Mouse (Mus musculus) ES-E14 (cell line): ENCODE measurements around the gene Tenm2. TPM values are rescaled to one million over a fixed set of nuclear protein-coding genes. Genes with fewer than 3 reads are reported as not detected.

Experiments
- DNase-seq: peaks from one replicate; pipeline ENCODE4 v3.0.0-alpha.2; 2013; ENCODE audit warnings: low read depth, low spot score
- H3K27ac ChIP-seq: 2 replicates; pipeline ENCODE4 v1.5.1; 2012; ENCODE audit warnings: low read depth, mild to moderate bottlenecking, low read length, moderate library complexity, mixed read lengths; ENCODE audit not compliant: poor library complexity, insufficient read depth, severe bottlenecking
- H3K36me3 ChIP-seq: 2 replicates; pipeline ENCODE4 v1.6.1; 2012; ENCODE audit warnings: mild to moderate bottlenecking, low read length, moderate library complexity, mixed read lengths; ENCODE audit not compliant: control insufficient read depth, poor library complexity, insufficient read depth, severe bottlenecking
- H3K4me1 ChIP-seq, 2 experiments: fragments of 150-350 bp in 1 of 2; sonication (generic) in 1 of 2; 2 replicates each; pipeline ENCODE4 v1.6.1; 2012; ENCODE audit warnings: low read length in 2 of 2, mild to moderate bottlenecking in 1 of 2, mixed read lengths in 1 of 2; ENCODE audit not compliant: control insufficient read depth in 2 of 2, insufficient read depth in 2 of 2, poor library complexity in 1 of 2
- H3K4me3 ChIP-seq, 2 experiments: fragments of 150-350 bp in 1 of 2; sonication (generic) in 1 of 2; 2 replicates each; pipeline ENCODE4 v1.5.1; 2012; ENCODE audit warnings: low read length in 2 of 2, low read depth in 1 of 2, mild to moderate bottlenecking in 1 of 2, mixed read lengths in 1 of 2; ENCODE audit not compliant: insufficient read depth in 1 of 2, poor library complexity in 1 of 2, severe bottlenecking in 1 of 2
- H3K9ac ChIP-seq: 2 replicates; pipeline ENCODE4 v1.6.1; 2012; ENCODE audit warnings: low read depth, mild to moderate bottlenecking, low read length, mixed read lengths; ENCODE audit not compliant: poor library complexity, insufficient read depth, severe bottlenecking
- H3K9me3 ChIP-seq: fragments of 150-350 bp; sonication (generic); 2 replicates; pipeline ENCODE4 v1.6.1; 2012; ENCODE audit warnings: low read depth, mild to moderate bottlenecking, low read length; ENCODE audit not compliant: control insufficient read depth, insufficient read depth
- CHD2 ChIP-seq: IDR thresholded peaks from 2 replicates; pipeline ENCODE4 v1.6.1; 2014; ENCODE audit warnings: mild to moderate bottlenecking, low read depth, low read length, inconsistent platforms
- HCFC1 ChIP-seq: IDR thresholded peaks from 2 replicates; pipeline ENCODE4 v1.6.1; 2012; ENCODE audit warnings: low read length, inconsistent platforms, borderline replicate concordance; ENCODE audit not compliant: insufficient read depth
- MAFK ChIP-seq: IDR thresholded peaks from 2 replicates; pipeline ENCODE4 v1.6.1; 2014; ENCODE audit warnings: mild to moderate bottlenecking, low read depth, low read length, inconsistent platforms; ENCODE audit not compliant: insufficient read depth
- ZC3H11A ChIP-seq: IDR thresholded peaks from 2 replicates; pipeline ENCODE4 v1.6.1; 2012; ENCODE audit warnings: low read depth, mild to moderate bottlenecking, inconsistent platforms, low read length, borderline replicate concordance
- ZNF384 ChIP-seq: IDR thresholded peaks from 2 replicates; pipeline ENCODE4 v1.6.1; 2012; ENCODE audit warnings: low read depth, low read length, inconsistent platforms
- in situ Hi-C, 2 experiments: fragments of 600-800 bp; cut with MboI; formaldehyde crosslinking; loops; one replicate each; pipeline ENCODE4 v1.15.1; 2025; ENCODE audit warnings: low sequenced_read_pairs in 2 of 2, inconsistent platforms in 1 of 2; ENCODE audit not compliant: unreplicated experiment in 2 of 2
- total RNA-seq: library from RNA; depleted of rRNA; stranded (reverse); fragments of 300-350 nt; gene quantifications from 2 replicates; pipeline ENCODE4 v1.2.3, GENCODE M21; 2012

Tenm2 gene
- total RNA-seq, 1 experiment: 0.04 TPM

DNA sequence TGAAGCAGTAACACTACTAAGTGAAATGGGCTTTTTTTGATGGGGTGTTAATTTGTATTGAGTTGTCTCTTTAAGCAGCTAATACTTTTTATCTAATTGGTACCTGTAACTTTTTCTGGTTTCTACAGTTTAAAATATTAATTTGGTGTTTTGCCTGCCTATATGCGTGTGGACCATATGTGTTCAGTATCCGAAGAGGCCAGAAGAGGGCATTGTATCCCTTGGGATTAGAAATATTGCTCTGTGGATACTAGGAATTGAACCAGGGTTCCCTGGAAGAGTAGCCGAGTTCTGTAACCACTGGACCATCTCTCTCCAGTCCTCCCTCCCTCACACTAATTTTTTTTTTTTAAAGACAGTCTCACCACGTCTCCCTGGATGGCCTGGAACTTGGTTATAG is 1232.9 kb downstream of the Tenm2 start:
- H3K9me3 ChIP-seq: no peaks in the 10 kb centered on the region
- peaks cover 2 to 5% of the 10 kb centered on the region in 2 experiments; a peak in 1 of 4 replicates for H3K4me1 ChIP-seq
- no peak overlapping the region for H3K9ac ChIP-seq
- TF ChIP-seq HCFC1 (no peak), ZNF384 (no peak), ZC3H11A (no peak), CHD2 (no peak), MAFK (no peak)
- in situ Hi-C loops: loop anchor here in 1 of 2 experiments (10.0 kb wide), 1 partner anchor 148 kb away; no protein-coding TSS in a partner anchor
- H3K36me3 ChIP-seq: no peaks in the 10 kb centered on the region
- no peak overlapping the region for H3K4me3 ChIP-seq
- H3K27ac ChIP-seq: no peak overlapping the region
- no peak for DNase-seq

DNA sequence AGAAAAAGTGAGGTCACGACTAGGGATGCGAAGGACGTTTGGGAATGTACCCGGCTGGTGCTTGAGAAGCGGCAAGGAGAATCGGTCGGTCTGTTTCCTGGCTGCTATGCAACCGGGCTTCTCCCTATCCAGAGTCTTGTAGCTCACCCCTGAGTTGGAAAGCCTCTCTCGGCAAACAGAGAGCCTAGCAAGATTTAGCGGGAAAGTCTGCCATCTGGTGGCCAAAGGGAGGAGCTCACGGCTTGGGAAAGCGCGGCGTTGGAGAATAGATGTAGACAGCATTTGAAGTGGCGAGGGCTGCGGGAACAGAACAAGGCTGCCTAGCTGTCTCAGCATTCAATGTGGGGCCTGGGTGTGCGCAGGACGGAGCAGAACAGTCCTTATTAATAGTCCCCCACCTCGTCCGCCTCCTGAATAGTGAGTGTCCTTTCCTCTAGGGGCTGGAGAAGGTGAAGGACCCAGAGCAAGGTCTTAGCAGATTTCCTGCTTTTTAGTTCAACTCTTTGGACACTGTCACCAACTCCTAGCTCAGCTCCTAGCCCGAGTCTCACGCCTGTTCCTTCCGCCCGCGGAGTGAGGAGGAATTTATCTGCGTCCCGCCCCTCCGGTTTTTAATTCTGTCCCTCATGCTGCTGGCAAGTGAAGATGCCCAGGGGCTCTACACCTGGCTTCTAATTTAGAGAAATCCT is 1234.3 kb downstream of the Tenm2 start:
- no peaks in the 10 kb centered on the region for H3K9me3 ChIP-seq
- no peak overlapping the region for H3K27ac ChIP-seq
- TF ChIP-seq HCFC1 (no peak), ZNF384 (no peak), MAFK (no peak), ZC3H11A (peak; percentile 90), CHD2 (no peak)
- peaks cover 2 to 5% of the 10 kb centered on the region in 2 experiments; a peak in 1 of 4 replicates for H3K4me1 ChIP-seq
- H3K4me3 ChIP-seq: peak overlapping the region; percentile 20 to 56; a peak in 3 of 4 replicates
- H3K36me3 ChIP-seq: no peaks in the 10 kb centered on the region
- in situ Hi-C loops: loop anchor here in 1 of 2 experiments (10.0 kb wide), 1 partner anchor 147 kb away; no protein-coding TSS in a partner anchor
- peak; percentile 95 for DNase-seq
- no peak overlapping the region for H3K9ac ChIP-seq

DNA sequence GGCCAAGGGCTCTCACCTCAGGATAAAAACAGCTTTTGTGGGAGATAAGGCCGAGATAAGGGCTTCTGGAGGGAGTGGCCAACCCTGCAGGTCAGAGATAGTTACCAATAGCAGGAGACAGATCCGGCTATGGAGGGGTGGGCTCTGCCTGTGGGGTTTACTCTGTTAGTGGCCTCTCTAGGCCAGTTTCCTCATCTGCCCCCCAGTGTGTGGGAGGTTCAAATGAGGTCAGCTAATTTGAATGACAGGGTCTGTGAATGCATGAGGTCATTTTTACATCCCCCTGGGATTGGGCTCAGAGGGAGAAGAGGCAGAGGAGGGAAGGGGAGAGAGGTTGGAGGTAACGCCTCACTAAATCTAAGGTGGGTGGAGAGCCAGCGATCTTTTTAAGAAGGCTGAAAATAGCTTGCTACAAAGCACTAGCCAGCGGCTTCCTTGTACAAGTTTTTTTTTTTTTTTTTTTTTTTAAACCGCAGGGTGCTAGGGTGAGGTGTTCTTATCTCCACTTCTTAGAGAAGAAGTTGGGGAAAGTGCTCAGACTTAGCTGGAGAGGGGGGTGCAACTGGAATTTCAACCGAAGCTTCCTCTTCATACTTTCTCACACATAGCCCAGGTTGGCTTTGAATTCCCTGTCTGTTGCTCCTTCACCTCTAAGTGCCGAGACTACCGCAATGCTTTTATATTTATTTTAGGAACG is 1235.0 kb downstream of the Tenm2 start:
- Histone ChIP-seq H3K27ac (no peak overlapping the region), H3K4me3 (peak overlapping the region; percentile 20 to 56; a peak in 3 of 4 replicates), H3K36me3 (no peaks in the 10 kb centered on the region), H3K9me3 (no peaks in the 10 kb centered on the region), H3K4me1 (peaks cover 2 to 5% of the 10 kb centered on the region in 2 experiments; a peak in 1 of 4 replicates), H3K9ac (no peak overlapping the region)
- peak; percentile 51; the same call in 1 of the 2 replicates for TF ChIP-seq ZNF384
- TF ChIP-seq CHD2: no peak
- no peak for DNase-seq
- in situ Hi-C loops: loop anchor here in 1 of 2 experiments (10.0 kb wide), 1 partner anchor 146 kb away; no protein-coding TSS in a partner anchor

DNA sequence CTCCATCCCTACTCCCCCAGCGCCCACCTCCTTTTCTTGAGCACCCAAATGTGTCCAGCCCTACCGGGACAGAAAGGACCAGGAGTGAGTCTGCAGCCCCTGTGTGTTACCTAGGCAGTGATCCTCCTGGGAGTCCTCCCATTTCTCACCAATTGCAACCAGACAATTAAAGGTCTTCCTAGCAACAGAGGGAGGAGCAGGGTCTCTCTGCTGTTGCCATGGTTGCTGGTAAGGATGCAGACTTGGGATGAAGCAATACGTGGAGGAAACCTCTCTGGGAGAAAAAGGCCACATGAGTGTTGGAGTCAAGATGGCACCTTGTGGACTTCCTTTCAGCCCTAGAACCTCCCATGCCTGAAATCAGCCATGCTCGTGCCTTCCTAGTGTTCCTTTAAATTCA is 1235.7 kb downstream of the Tenm2 start:
- Histone ChIP-seq H3K4me1 (peaks cover 2 to 5% of the 10 kb centered on the region in 2 experiments; a peak in 1 of 4 replicates), H3K27ac (no peak overlapping the region), H3K9me3 (no peaks in the 10 kb centered on the region), H3K9ac (no peak overlapping the region), H3K4me3 (no peak overlapping the region), H3K36me3 (no peaks in the 10 kb centered on the region)
- in situ Hi-C loops: loop anchor here in 1 of 2 experiments (10.0 kb wide), 1 partner anchor 145 kb away; no protein-coding TSS in a partner anchor
- DNase-seq: no peak
- TF ChIP-seq ZNF384 (no peak), CHD2 (no peak), ZC3H11A (no peak)
